Mouse (Mus musculus): ENCODE measurements around the gene Liph.

GRCm38 (mm10) chr16:21965576-21965975 is 29.9 kb downstream of the Liph start:
- TF ChIP-seq CTCF (IDR thresholded peaks at IDR 0.05; ENCODE audit: extremely low read depth, insufficient read depth, low read length) = no peak
- no peak for TF ChIP-seq POLR2A (IDR thresholded peaks at IDR 0.05; ENCODE audit: extremely low read depth, insufficient read depth, low read length)
